Mouse (Mus musculus) heart, adult 2 months (tissue): ENCODE data around the gene Meis2. TPM values are rescaled to one million over a fixed set of nuclear protein-coding genes. Genes with fewer than 3 reads are reported as not detected.

Experiments
- DNase-seq, 2 experiments: peaks; one replicate each; pipeline ENCODE4 v3.0.0; 2021
- H3K27ac ChIP-seq: fragments of 200-600 bp; 2 replicates; pipeline ENCODE4 v1.8.1; 2022
- H3K27me3 ChIP-seq: fragments of 200-500 bp; 2 replicates; pipeline ENCODE4 v1.6.1; 2012; ENCODE audit warnings: mild to moderate bottlenecking, low read length, inconsistent platforms, mixed read lengths; ENCODE audit not compliant: control insufficient read depth, insufficient read depth
- H3K36me3 ChIP-seq: fragments of 200-500 bp; 2 replicates; pipeline ENCODE4 v1.6.1; 2012; ENCODE audit warnings: low read length, inconsistent platforms; ENCODE audit not compliant: control insufficient read depth, insufficient read depth
- H3K4me1 ChIP-seq: fragments of 200-500 bp; 2 replicates; pipeline ENCODE4 v1.6.1; 2011; ENCODE audit warnings: low read length; ENCODE audit not compliant: control insufficient read depth, insufficient read depth
- H3K4me3 ChIP-seq: fragments of 200-600 bp; 2 replicates; pipeline ENCODE4 v1.8.1; 2022
- H3K79me2 ChIP-seq: fragments of 200-500 bp; replicated peaks from 2 replicates; pipeline ENCODE4 v1.6.1; 2012; ENCODE audit warnings: mild to moderate bottlenecking, inconsistent platforms, low read length, moderate library complexity, mixed read lengths; ENCODE audit not compliant: control insufficient read depth, insufficient read depth
- H3K9ac ChIP-seq: fragments of 200-500 bp; 2 replicates; pipeline ENCODE4 v1.6.1; 2012; ENCODE audit warnings: low read depth, mild to moderate bottlenecking, control low read depth, inconsistent platforms, low read length, mixed read lengths
- CTCF ChIP-seq: fragments of 200-600 bp; IDR thresholded peaks from 2 replicates; pipeline ENCODE4 v1.8.1; 2022; ENCODE audit warnings: antibody characterized with exemption, mild to moderate bottlenecking, moderate library complexity
- EP300 ChIP-seq: fragments of 200-500 bp; IDR thresholded peaks from 2 replicates; pipeline ENCODE4 v1.6.1; 2011; ENCODE audit warnings: low read depth, low read length, control low read depth; ENCODE audit not compliant: insufficient read depth
- POLR2A ChIP-seq: fragments of 200-500 bp; IDR thresholded peaks from 2 replicates; pipeline ENCODE4 v1.6.1; 2011; ENCODE audit warnings: mild to moderate bottlenecking, low read depth, low read length, control low read depth; ENCODE audit not compliant: insufficient read depth
- WGBS: fragments of 180-500 bp; shearing (Covaris S2); methylation state at CpG from one replicate; pipeline ENCODE4 v1.1.7; 2018; 5-methylcytosine and 5-hydroxymethylcytosine counted together
- intact Hi-C: fragments of 180-260 bp; cut with DNase I; formaldehyde crosslinking; loops from one replicate; pipeline ENCODE4 v1.15.1; 2025
- polyA plus RNA-seq: library from polyadenylated mRNA; depleted of rRNA; stranded (reverse); fragments of >200 nt; gene quantifications from 2 replicates; pipeline ENCODE4 v1.2.3, GENCODE M21; 2012
- total RNA-seq, 2 experiments: library from RNA; stranded (reverse); gene quantifications; 2 replicates each; pipeline ENCODE4 v1.2.3; 2021

Meis2 gene
- total and polyA plus RNA-seq, 3 experiments: 16.9 to 30.4 (median 24.9) TPM

DNA sequence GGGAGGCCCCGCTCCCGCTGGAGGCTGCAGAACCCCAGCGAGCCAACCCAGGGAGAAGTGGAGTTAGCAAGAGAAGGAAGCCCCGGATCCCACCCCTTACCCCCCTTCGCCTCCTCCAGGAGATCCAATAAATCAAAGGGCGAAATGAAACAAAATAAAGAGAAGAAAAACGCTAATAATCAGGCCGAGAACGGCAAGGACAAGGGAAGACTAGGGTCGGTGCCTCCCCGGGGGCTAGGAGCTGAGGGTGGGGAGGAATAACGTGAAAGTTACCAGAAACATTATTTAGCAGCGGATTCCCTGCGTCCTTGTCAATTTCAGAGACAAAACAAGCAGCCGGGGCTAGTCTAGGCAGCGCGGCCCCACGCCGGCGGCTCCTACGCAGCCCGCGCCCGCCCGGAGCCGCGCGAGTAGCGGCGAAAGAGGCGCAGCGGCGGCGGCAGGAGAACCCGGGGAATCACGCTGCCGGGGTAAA is 1.8 kb downstream of the Meis2 start:
- H3K4me1 ChIP-seq: no peaks in the 10 kb centered on the region
- H3K36me3 ChIP-seq: no peaks in the 10 kb centered on the region
- intact Hi-C loops: loop anchor here (2.0 kb wide), 1 partner anchor 15 kb away; no protein-coding TSS in a partner anchor
- H3K27me3 ChIP-seq: no peaks in the 10 kb centered on the region
- H3K9ac ChIP-seq: peak overlapping the region; percentile 91
- TF ChIP-seq POLR2A (no peak), EP300 (no peak), CTCF (no peak; the same call in 1 of the 2 replicates)
- WGBS: under 1% methylated on average over 37 of the region's 37 CpGs
- H3K4me3 ChIP-seq: peak overlapping the region; percentile 60
- H3K79me2 ChIP-seq: no peaks in the 10 kb centered on the region
- H3K27ac ChIP-seq: peak overlapping the region; percentile 94
- peak; percentile 59 to 72 for DNase-seq

DNA sequence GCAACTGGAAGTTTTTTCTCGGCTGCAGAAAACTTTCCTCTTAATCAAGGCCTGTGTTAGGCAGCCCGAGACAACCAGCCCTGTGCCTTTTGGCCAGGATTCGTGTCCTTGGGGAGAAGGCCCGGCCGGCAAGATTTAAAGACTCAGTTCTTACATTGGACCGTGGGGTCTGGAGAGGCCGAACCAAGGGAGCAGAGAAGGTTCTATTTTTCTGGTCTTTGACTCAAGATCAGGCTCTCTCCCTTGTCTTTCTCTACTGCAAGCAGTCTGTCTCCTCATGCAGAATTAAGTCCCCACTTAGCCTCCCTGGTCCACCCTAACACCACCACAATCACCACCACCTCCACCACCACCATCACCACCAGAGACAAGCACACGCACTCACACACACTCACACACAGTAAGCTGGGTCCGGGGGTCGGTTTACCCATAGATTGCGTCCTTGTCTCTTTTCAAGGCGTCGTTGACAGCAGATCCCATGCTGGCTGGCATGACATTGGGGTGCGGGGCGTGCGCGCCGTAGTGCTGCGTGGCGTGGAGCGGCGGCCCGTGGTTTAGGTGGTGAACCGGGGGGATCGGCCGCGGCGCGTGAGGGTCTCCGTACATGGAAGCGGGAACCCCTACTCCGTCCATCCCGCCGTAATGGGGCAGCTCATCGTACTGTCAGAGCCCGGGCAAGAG is 2.7 kb downstream of the Meis2 start:
- Histone ChIP-seq H3K27ac (peak overlapping the region; percentile 94), H3K4me1 (no peaks in the 10 kb centered on the region), H3K36me3 (no peaks in the 10 kb centered on the region; the same call in 1 of the 2 replicates), H3K9ac (peak overlapping the region; percentile 80), H3K4me3 (peak overlapping the region; percentile 60), H3K27me3 (no peaks in the 10 kb centered on the region), H3K79me2 (no peaks in the 10 kb centered on the region)
- 3% methylated on average over 36 of the region's 36 CpGs for WGBS
- DNase-seq: peak; percentile 63 to 68
- intact Hi-C loops: loop anchor here (2.0 kb wide), 1 partner anchor 14 kb away; no protein-coding TSS in a partner anchor
- no peak for TF ChIP-seq EP300
- TF ChIP-seq CTCF: no peak

DNA sequence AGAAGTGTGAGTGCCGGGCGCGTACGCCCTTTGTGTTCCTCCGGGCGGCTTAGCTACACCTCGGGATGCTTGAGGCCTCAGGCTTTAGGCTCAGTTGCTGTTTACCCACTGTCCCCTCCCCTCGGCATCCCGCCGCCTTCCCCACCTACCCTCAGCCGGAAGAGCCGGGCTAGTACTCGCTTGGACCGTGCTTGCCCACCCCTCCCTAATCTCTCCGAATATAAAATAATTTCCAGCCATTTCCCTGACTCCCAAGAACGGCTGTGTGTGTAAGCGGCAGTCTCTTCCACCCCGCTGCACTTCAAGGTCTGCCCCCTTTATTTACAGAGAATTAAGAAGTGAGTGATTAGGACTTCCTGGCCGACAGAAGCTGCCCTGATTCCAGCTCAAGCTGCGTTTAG is 3.4 kb downstream of the Meis2 start:
- no peaks in the 10 kb centered on the region for H3K79me2 ChIP-seq
- peak overlapping the region; percentile 94 for H3K27ac ChIP-seq
- TF ChIP-seq POLR2A (no peak), CTCF (no peak), EP300 (no peak)
- WGBS: 2% methylated on average over 20 of the region's 20 CpGs
- intact Hi-C loops: loop anchor here (2.0 kb wide), 1 partner anchor 13 kb away; no protein-coding TSS in a partner anchor
- no peaks in the 10 kb centered on the region for H3K27me3 ChIP-seq
- peak overlapping the region; percentile 60 for H3K4me3 ChIP-seq
- H3K4me1 ChIP-seq: no peaks in the 10 kb centered on the region
- H3K9ac ChIP-seq: peak overlapping the region; percentile 80
- H3K36me3 ChIP-seq: no peaks in the 10 kb centered on the region; the same call in 1 of the 2 replicates
- DNase-seq: peak; percentile 67 to 68

GRCm38 (mm10) chr2:116061401-116062021 is 4.1 kb downstream of the Meis2 start:
- Histone ChIP-seq H3K4me3 (peak overlapping the region; percentile 60), H3K79me2 (no peaks in the 10 kb centered on the region), H3K36me3 (no peaks in the 10 kb centered on the region; the same call in 1 of the 2 replicates), H3K27me3 (no peaks in the 10 kb centered on the region), H3K4me1 (no peaks in the 10 kb centered on the region), H3K9ac (peak overlapping the region; percentile 80), H3K27ac (peak overlapping the region; percentile 94)
- WGBS: 16% methylated on average over 30 of the region's 30 CpGs
- DNase-seq: peak; percentile 49 to 64
- intact Hi-C loops: loop anchor here (2.0 kb wide), 1 partner anchor 13 kb away; no protein-coding TSS in a partner anchor
- TF ChIP-seq EP300 (no peak), POLR2A (0 out of 2 replicates have a peak, but pooled peaks have one; percentile 11)

GRCm38 (mm10) chr2:116060701-116061400 is 4.8 kb downstream of the Meis2 start:
- peak overlapping the region; percentile 94 for H3K27ac ChIP-seq
- TF ChIP-seq EP300 (no peak), POLR2A (no peak), CTCF (no peak)
- H3K4me1 ChIP-seq: no peaks in the 10 kb centered on the region
- peak overlapping the region; percentile 60 for H3K4me3 ChIP-seq
- DNase-seq: peak in 1 of 2 experiments; percentile 52
- H3K27me3 ChIP-seq: no peaks in the 10 kb centered on the region
- no peaks in the 10 kb centered on the region for H3K79me2 ChIP-seq
- intact Hi-C loops: no loop called here
- no peaks in the 10 kb centered on the region; the same call in 1 of the 2 replicates for H3K36me3 ChIP-seq
- H3K9ac ChIP-seq: peak overlapping the region; percentile 38
- 42% methylated on average over 21 of the region's 21 CpGs for WGBS
